Mouse (Mus musculus) left cerebral cortex, postnatal 10 days (tissue): ENCODE results near the gene Cep152. TPM values are rescaled to one million over a fixed set of nuclear protein-coding genes. Genes with fewer than 3 reads are reported as not detected.

ENCODE experiments used
- DNase-seq, 2 experiments: peaks; one replicate each; pipeline ENCODE4 v3.0.0; 2021 to 2022; ENCODE audit warnings: low spot score in 2 of 2, mixed read lengths in 1 of 2; ENCODE audit errors: extremely low spot score in 1 of 2
- intact Hi-C: fragments of 180-260 bp; cut with DNase I; formaldehyde crosslinking; loops from one replicate; pipeline ENCODE4 v1.15.1; 2025
- total RNA-seq, 2 experiments: library from RNA; stranded (reverse); gene quantifications; 2 replicates each; pipeline ENCODE4 v1.2.3; 2021

The Cep152 gene
- 1 to 10 TPM; 1.8 to 2.0 TPM for total RNA-seq

- intact Hi-C loops: no loop called here
- peak; percentile 96 to 98 for DNase-seq
Measured at GRCm38 (mm10) chr2:125624837-125625351, at the start of gene Cep152. Gene Cep152 (minus strand): TSS chr2:125625113.

- DNase-seq: peak; percentile 80 to 92
- intact Hi-C loops: no loop called here
Measured at GRCm38 (mm10) chr2:125672957-125673631, 48.2 kb upstream of the Cep152 start, which contains the start of gene Eid1. Gene Eid1 (plus strand): TSS chr2:125673095.

- intact Hi-C loops: no loop called here
- DNase-seq: peak in 1 of 2 experiments; percentile 26
Measured at GRCm38 (mm10) chr2:125672568-125672956, 47.6 kb upstream of the Cep152 start.

- intact Hi-C loops: no loop called here
- no peak for DNase-seq
Measured at GRCm38 (mm10) chr2:125670846-125671245, 45.9 kb upstream of the Cep152 start.

GRCm38 (mm10) chr2:125667721-125668120 lies 42.8 kb upstream of the Cep152 start:
- no peak for DNase-seq
- intact Hi-C loops: loop anchor here (10.0 kb wide), 2 partner anchors 157 to 367 kb away; partner anchors contain the start of gene Fgf7

GRCm38 (mm10) chr2:125667184-125667583 lies 42.3 kb upstream of the Cep152 start:
- intact Hi-C loops: loop anchor here (10.0 kb wide), 2 partner anchors 158 to 368 kb away; partner anchors contain the start of gene Fgf7
- no peak for DNase-seq

GRCm38 (mm10) chr2:125666668-125667067 lies 41.8 kb upstream of the Cep152 start:
- intact Hi-C loops: loop anchor here (10.0 kb wide), 2 partner anchors 158 to 368 kb away; partner anchors contain the start of gene Fgf7
- no peak for DNase-seq

GRCm38 (mm10) chr2:125665909-125666308 lies 41.0 kb upstream of the Cep152 start:
- no peak for DNase-seq
- intact Hi-C loops: loop anchor here (10.0 kb wide), 2 partner anchors 159 to 369 kb away; partner anchors contain the start of gene Fgf7

GRCm38 (mm10) chr2:125665213-125665612 lies 40.3 kb upstream of the Cep152 start:
- intact Hi-C loops: loop anchor here (10.0 kb wide), 2 partner anchors 160 to 370 kb away; partner anchors contain the start of gene Fgf7
- no peak for DNase-seq

GRCm38 (mm10) chr2:125662517-125662916 lies 37.6 kb upstream of the Cep152 start:
- DNase-seq: no peak
- intact Hi-C loops: loop anchor here (10.0 kb wide), 2 partner anchors 162 to 372 kb away; partner anchors contain the start of gene Fgf7

GRCm38 (mm10) chr2:125661156-125661555 lies 36.2 kb upstream of the Cep152 start:
- DNase-seq: no peak
- intact Hi-C loops: loop anchor here (2.0 to 10.0 kb wide), 3 partner anchors 70 to 374 kb away; partner anchors contain the start of gene Fgf7

GRCm38 (mm10) chr2:125660537-125661130 lies 35.7 kb upstream of the Cep152 start:
- no peak for DNase-seq
- intact Hi-C loops: loop anchor here (2.0 to 10.0 kb wide), 3 partner anchors 70 to 374 kb away; partner anchors contain the start of gene Fgf7

- intact Hi-C loops: loop anchor here (2.0 to 10.0 kb wide), 4 partner anchors 71 to 862 kb away; partner anchors contain the start of gene Fgf7
- peak; percentile 69 to 73 for DNase-seq
Measured at GRCm38 (mm10) chr2:125659823-125660536, 35.1 kb upstream of the Cep152 start.

- no peak for DNase-seq
- intact Hi-C loops: loop anchor here (5.0 kb wide), 1 partner anchor 867 kb away; no protein-coding TSS in a partner anchor
Measured at GRCm38 (mm10) chr2:125655391-125655790, 30.5 kb upstream of the Cep152 start.

GRCm38 (mm10) chr2:125653286-125653685 lies 28.4 kb upstream of the Cep152 start:
- intact Hi-C loops: no loop called here
- no peak for DNase-seq

GRCm38 (mm10) chr2:125651563-125651962 lies 26.6 kb upstream of the Cep152 start:
- intact Hi-C loops: no loop called here
- no peak for DNase-seq

- intact Hi-C loops: no loop called here
- no peak for DNase-seq
Measured at GRCm38 (mm10) chr2:125650742-125651352, 25.9 kb upstream of the Cep152 start.

- no peak for DNase-seq
- intact Hi-C loops: no loop called here
Measured at GRCm38 (mm10) chr2:125650038-125650437, 25.1 kb upstream of the Cep152 start.
